Mouse (Mus musculus): ENCODE data around the gene Cog2. TPM values are rescaled to one million over a fixed set of nuclear protein-coding genes. Genes with fewer than 3 reads are reported as not detected.

Cog2 gene
- total and polyA plus RNA-seq, 3 experiments, result 32.6 to 37.5 TPM; not detected in 1

DNA sequence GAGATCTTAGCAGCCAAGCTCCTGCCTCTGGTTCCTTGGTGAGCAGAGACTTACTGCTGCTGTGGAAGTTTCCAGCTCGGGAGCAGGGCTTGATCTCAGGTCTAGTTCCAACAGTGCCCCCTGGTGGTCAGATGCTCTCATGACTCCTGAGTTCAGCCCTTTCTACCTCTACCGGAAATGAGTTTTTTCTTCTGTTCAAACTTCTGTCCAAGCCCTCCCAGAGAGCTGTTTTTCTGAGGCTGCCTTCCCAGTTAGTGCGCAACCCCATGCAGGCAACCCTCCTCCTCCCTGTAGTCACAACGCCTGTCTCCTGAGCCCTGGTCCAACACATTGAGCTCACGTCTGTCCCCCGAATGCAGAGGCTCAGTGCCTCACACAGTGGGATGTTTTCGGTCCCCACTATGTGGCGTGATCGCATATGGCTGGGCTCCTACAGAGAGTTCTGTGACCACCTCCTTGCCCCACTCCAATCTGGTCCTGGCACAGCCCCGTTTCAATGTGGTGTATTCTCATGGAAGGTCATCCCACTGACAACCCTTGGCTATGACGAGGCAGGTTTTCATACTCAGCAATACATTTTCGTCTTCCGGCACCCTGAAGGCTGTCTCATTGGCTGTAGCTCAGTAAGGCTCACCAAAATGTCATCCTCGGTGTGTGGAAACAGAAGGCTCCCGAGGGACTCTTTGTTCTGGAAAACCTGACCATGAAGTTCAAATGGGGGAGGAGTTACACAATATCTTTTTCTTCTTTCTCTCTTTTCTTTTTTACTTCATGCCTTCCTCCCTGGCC lies 53.2 kb downstream of the Cog2 start (continued):
- peak; percentile 64 for TF ChIP-seq ZC3H11A (IDR thresholded peaks at IDR 0.05; ENCODE audit: low read depth, low read length)
- TF ChIP-seq ETS1 (IDR thresholded peaks at IDR 0.05; ENCODE audit: low read depth, low read length), result no peak
- no peak for TF ChIP-seq TBP (IDR thresholded peaks at IDR 0.05; ENCODE audit: low read depth, low read length)
- no peak for TF ChIP-seq RCOR1 (IDR thresholded peaks at IDR 0.05; ENCODE audit: low read depth, low read length)

- no peak for TF ChIP-seq MYC (IDR thresholded peaks at IDR 0.05; ENCODE audit: low read depth, low read length)
- no peak for TF ChIP-seq USF1 (IDR thresholded peaks at IDR 0.05; ENCODE audit: low read depth, low read length)
- no peak for TF ChIP-seq ETS1 (IDR thresholded peaks at IDR 0.05; ENCODE audit: low read depth, low read length)
- no peak for TF ChIP-seq POLR2A (IDR thresholded peaks at IDR 0.05; ENCODE audit: control insufficient read depth in 1 of 2, insufficient read depth in 1 of 2, low read depth in 1 of 2, low read length in 2 of 2, poor library complexity in 1 of 2)
- no peak for TF ChIP-seq CHD1 (IDR thresholded peaks at IDR 0.05; ENCODE audit: low read depth, low read length)
- TF ChIP-seq ZNF384 (IDR thresholded peaks at IDR 0.05; ENCODE audit: low read depth, low read length), result no peak
- TF ChIP-seq RAD21 (IDR thresholded peaks at IDR 0.05; ENCODE audit: low read depth, low read length), result no peak
- no peak for TF ChIP-seq SMC3 (IDR thresholded peaks at IDR 0.05; ENCODE audit: low read depth, low read length)
- TF ChIP-seq TCF12 (IDR thresholded peaks at IDR 0.05; ENCODE audit: low read depth, low read length), result no peak
- no peak for TF ChIP-seq MAZ (IDR thresholded peaks at IDR 0.05; ENCODE audit: low read depth, low read length)
- no peak for TF ChIP-seq KAT2A (conservative IDR thresholded peaks at IDR 0.05; ENCODE audit: low read depth, low read length)
- TF ChIP-seq CTCF (IDR thresholded peaks at IDR 0.05 in 2 of 3, conservative IDR thresholded peaks at IDR 0.05 in 1 of 3; ENCODE audit: control insufficient read depth in 1 of 3, insufficient read depth in 1 of 3, low read depth in 2 of 3, low read length in 3 of 3, poor library complexity in 1 of 3, severe bottlenecking in 1 of 3), result no peak
- DNase-seq (ENCODE audit: low read depth, low spot score), result no peak
- Histone ChIP-seq H3K27me3 (ENCODE audit: control insufficient read depth in 1 of 2, insufficient read depth in 2 of 2, low read length in 2 of 2) (no peaks in the 10 kb centered on the region), H3K79me2 (ENCODE audit: control insufficient read depth, insufficient read depth, low read length, poor library complexity) (no peaks in the 10 kb centered on the region), H3K4me1 (ENCODE audit: control insufficient read depth in 1 of 2, insufficient read depth in 2 of 2, low read length in 2 of 2) (peaks cover 0 to 4% of the 10 kb centered on the region in 2 experiments; a peak in 3 of 4 replicates), H3K27ac (ENCODE audit: control insufficient read depth, low read depth, low read length) (no peak within 1 kb of the TSS), H3K9me3 (replicated peaks; ENCODE audit: insufficient read depth, low read length) (no peaks in the 10 kb centered on the region), H3K4me3 (ENCODE audit: control insufficient read depth in 1 of 2, insufficient read depth in 1 of 2, low read depth in 2 of 2, low read length in 2 of 2) (no peak within 1 kb of the TSS), H3K9ac (ENCODE audit: control insufficient read depth, low read depth, low read length, poor library complexity, severe bottlenecking) (no peak within 1 kb of the TSS), H3K36me3 (ENCODE audit: control insufficient read depth in 1 of 2, insufficient read depth in 2 of 2, low read length in 2 of 2) (no peaks in the 10 kb centered on the region)
These were observed 55.2 kb downstream of the Cog2 start, which contains the start of gene Capn9 for GRCm38 (mm10) chr8:124575811-124576210. TSS of gene Capn9 (plus strand) at chr8:124576111.

- no peaks in the 10 kb centered on the region for H3K36me3 ChIP-seq (ENCODE audit: control insufficient read depth in 1 of 2, insufficient read depth in 2 of 2, low read length in 2 of 2)
- no peak overlapping the region for H3K9ac ChIP-seq (ENCODE audit: control insufficient read depth, low read depth, low read length, poor library complexity, severe bottlenecking)
- TF ChIP-seq BHLHE40 (IDR thresholded peaks at IDR 0.05; ENCODE audit: borderline replicate concordance, low read depth, low read length) (no peak), TAL1 (IDR thresholded peaks at IDR 0.05; ENCODE audit: low read length) (no peak), E2F4 (IDR thresholded peaks at IDR 0.05; ENCODE audit: borderline replicate concordance, low read depth, low read length) (no peak)
- peaks cover 0 to 4% of the 10 kb centered on the region in 2 experiments; a peak in 3 of 4 replicates for H3K4me1 ChIP-seq (ENCODE audit: control insufficient read depth in 1 of 2, insufficient read depth in 2 of 2, low read length in 2 of 2)
- no peaks in the 10 kb centered on the region for H3K9me3 ChIP-seq (replicated peaks; ENCODE audit: insufficient read depth, low read length)
- no peak overlapping the region for H3K4me3 ChIP-seq (ENCODE audit: control insufficient read depth in 1 of 2, insufficient read depth in 1 of 2, low read depth in 2 of 2, low read length in 2 of 2)
- H3K27me3 ChIP-seq (ENCODE audit: control insufficient read depth in 1 of 2, insufficient read depth in 2 of 2, low read length in 2 of 2), result no peaks in the 10 kb centered on the region
- no peak overlapping the region for H3K27ac ChIP-seq (ENCODE audit: control insufficient read depth, low read depth, low read length)
- no peaks in the 10 kb centered on the region for H3K79me2 ChIP-seq (ENCODE audit: control insufficient read depth, insufficient read depth, low read length, poor library complexity)
- DNase-seq (ENCODE audit: low read depth, low spot score), result no peak
These were observed 56.2 kb downstream of the Cog2 start for GRCm38 (mm10) chr8:124576751-124577150.
